Mouse (Mus musculus): ENCODE results near the gene Foxe1. TPM values are rescaled to one million over a fixed set of nuclear protein-coding genes. Genes with fewer than 3 reads are reported as not detected.

Gene Foxe1
- polyA plus RNA-seq (2012; rRNA removed): 0.28 and 0.57 TPM in 2 replicates

DNA sequence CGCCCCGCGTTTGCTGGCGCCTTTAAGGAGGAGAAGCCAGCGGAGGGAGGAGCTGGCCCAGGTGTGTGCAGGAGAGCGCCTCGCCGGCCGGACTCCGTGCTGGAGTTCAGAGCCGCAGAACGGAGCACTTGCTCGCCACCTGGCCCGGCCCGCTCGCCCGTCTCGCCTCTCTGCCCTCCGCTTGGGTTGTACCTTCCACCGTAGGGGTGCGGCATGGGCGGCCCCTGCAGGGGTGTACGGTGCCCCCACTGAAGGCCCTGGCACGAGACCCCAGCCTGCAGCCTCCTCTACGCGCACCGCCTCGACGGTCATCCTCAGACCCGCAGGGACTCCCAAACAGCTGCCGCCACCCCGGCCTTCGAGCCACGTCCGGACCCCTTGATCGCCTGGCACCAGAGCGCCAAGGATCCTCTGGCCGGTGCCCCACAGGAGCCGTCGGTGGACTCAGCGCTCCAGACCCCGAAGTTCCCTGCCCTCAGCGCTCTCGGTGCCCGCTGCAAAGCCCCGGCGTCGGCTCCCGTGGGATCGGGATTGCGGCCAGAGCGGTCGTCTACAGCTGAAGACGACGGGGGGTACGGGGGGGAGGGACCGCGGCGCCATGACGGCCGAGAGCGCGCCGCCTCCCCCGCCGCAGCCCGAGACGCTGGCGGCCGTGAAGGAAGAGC is at the start of gene Foxe1:
TSS of gene Foxe1 (plus strand) at position 14 of the 665 bp plus-strand sequence.
- no peak within 1 kb of the TSS for H3K27ac ChIP-seq (ENCODE audit: control insufficient read depth, insufficient read depth, low read length)
- WGBS: 8% methylated on average over 67 of the region's 70 CpGs
- peak within 1 kb of the TSS; percentile 35 for H3K4me3 ChIP-seq (ENCODE audit: control insufficient read depth, insufficient read depth, low read length)
- H3K4me1 ChIP-seq (replicated peaks; ENCODE audit: control insufficient read depth, insufficient read depth, low read length): peaks cover 17% of the 10 kb centered on the region
- H3K36me3 ChIP-seq (ENCODE audit: control insufficient read depth, insufficient read depth, low read length): no peaks in the 10 kb centered on the region
- peaks cover 57% of the 10 kb centered on the region for H3K27me3 ChIP-seq (ENCODE audit: control insufficient read depth, insufficient read depth, low read length)
- no peak for DNase-seq
- no peak for TF ChIP-seq POLR2A (IDR thresholded peaks at IDR 0.05; ENCODE audit: control insufficient read depth, extremely low read depth, insufficient read depth, low read length, poor library complexity)
- TF ChIP-seq CTCF (IDR thresholded peaks at IDR 0.05; ENCODE audit: borderline replicate concordance, control insufficient read depth, extremely low read depth, insufficient read depth, low read length, poor library complexity): no peak

- no peak for TF ChIP-seq CTCF (IDR thresholded peaks at IDR 0.05; ENCODE audit: borderline replicate concordance, control insufficient read depth, extremely low read depth, insufficient read depth, low read length, poor library complexity)
- TF ChIP-seq POLR2A (IDR thresholded peaks at IDR 0.05; ENCODE audit: control insufficient read depth, extremely low read depth, insufficient read depth, low read length, poor library complexity): no peak
- DNase-seq: peak; percentile 7
- Histone ChIP-seq H3K27me3 (ENCODE audit: control insufficient read depth, insufficient read depth, low read length) (peaks cover 8% of the 10 kb centered on the region; the same call in 1 of the 2 replicates), H3K36me3 (ENCODE audit: control insufficient read depth, insufficient read depth, low read length) (no peaks in the 10 kb centered on the region), H3K4me3 (ENCODE audit: control insufficient read depth, insufficient read depth, low read length) (no peak overlapping the region), H3K4me1 (replicated peaks; ENCODE audit: control insufficient read depth, insufficient read depth, low read length) (peaks cover 2% of the 10 kb centered on the region; the same call in 1 of the 2 replicates), H3K27ac (ENCODE audit: control insufficient read depth, insufficient read depth, low read length) (no peak overlapping the region)
- WGBS: 15% methylated on average over 8 of the region's 8 CpGs
These were observed 39.3 kb upstream of the Foxe1 start for GRCm38 (mm10) chr4:46304071-46304470.

- H3K4me3 ChIP-seq (ENCODE audit: control insufficient read depth, insufficient read depth, low read length): peak overlapping the region; percentile 86
- H3K27me3 ChIP-seq (ENCODE audit: control insufficient read depth, insufficient read depth, low read length): peaks cover 8% of the 10 kb centered on the region; the same call in 1 of the 2 replicates
- under 1% methylated on average over 78 of the region's 78 CpGs for WGBS
- no peak overlapping the region for H3K27ac ChIP-seq (ENCODE audit: control insufficient read depth, insufficient read depth, low read length)
- peak; percentile 78 for DNase-seq
- H3K4me1 ChIP-seq (replicated peaks; ENCODE audit: control insufficient read depth, insufficient read depth, low read length): peaks cover 2% of the 10 kb centered on the region; the same call in 1 of the 2 replicates
- 0 out of 2 replicates have a peak, but pooled peaks have one; percentile 34 for TF ChIP-seq CTCF (IDR thresholded peaks at IDR 0.05; ENCODE audit: borderline replicate concordance, control insufficient read depth, extremely low read depth, insufficient read depth, low read length, poor library complexity)
- no peak for TF ChIP-seq POLR2A (IDR thresholded peaks at IDR 0.05; ENCODE audit: control insufficient read depth, extremely low read depth, insufficient read depth, low read length, poor library complexity)
- H3K36me3 ChIP-seq (ENCODE audit: control insufficient read depth, insufficient read depth, low read length): no peaks in the 10 kb centered on the region
These were observed 38.5 kb upstream of the Foxe1 start for GRCm38 (mm10) chr4:46304757-46305384.

GRCm38 (mm10) chr4:46305436-46305835 is 38.0 kb upstream of the Foxe1 start:
- no peak for TF ChIP-seq POLR2A (IDR thresholded peaks at IDR 0.05; ENCODE audit: control insufficient read depth, extremely low read depth, insufficient read depth, low read length, poor library complexity)
- TF ChIP-seq CTCF (IDR thresholded peaks at IDR 0.05; ENCODE audit: borderline replicate concordance, control insufficient read depth, extremely low read depth, insufficient read depth, low read length, poor library complexity): no peak
- H3K4me3 ChIP-seq (ENCODE audit: control insufficient read depth, insufficient read depth, low read length): peak overlapping the region; percentile 86; the same call in 1 of the 2 replicates
- no peak overlapping the region for H3K27ac ChIP-seq (ENCODE audit: control insufficient read depth, insufficient read depth, low read length)
- peaks cover 8% of the 10 kb centered on the region; the same call in 1 of the 2 replicates for H3K27me3 ChIP-seq (ENCODE audit: control insufficient read depth, insufficient read depth, low read length)
- 33% methylated on average over 7 of the region's 7 CpGs for WGBS
- DNase-seq: no peak
- peaks cover 2% of the 10 kb centered on the region; the same call in 1 of the 2 replicates for H3K4me1 ChIP-seq (replicated peaks; ENCODE audit: control insufficient read depth, insufficient read depth, low read length)
- no peaks in the 10 kb centered on the region for H3K36me3 ChIP-seq (ENCODE audit: control insufficient read depth, insufficient read depth, low read length)

- Histone ChIP-seq H3K27me3 (ENCODE audit: control insufficient read depth, insufficient read depth, low read length) (peaks cover 8% of the 10 kb centered on the region; the same call in 1 of the 2 replicates), H3K27ac (ENCODE audit: control insufficient read depth, insufficient read depth, low read length) (no peak overlapping the region), H3K4me3 (ENCODE audit: control insufficient read depth, insufficient read depth, low read length) (no peak overlapping the region), H3K36me3 (ENCODE audit: control insufficient read depth, insufficient read depth, low read length) (no peaks in the 10 kb centered on the region), H3K4me1 (replicated peaks; ENCODE audit: control insufficient read depth, insufficient read depth, low read length) (peaks cover 2% of the 10 kb centered on the region; the same call in 1 of the 2 replicates)
- DNase-seq: no peak
- 79% methylated on average over 9 of the region's 9 CpGs for WGBS
- TF ChIP-seq POLR2A (IDR thresholded peaks at IDR 0.05; ENCODE audit: control insufficient read depth, extremely low read depth, insufficient read depth, low read length, poor library complexity): no peak
- no peak for TF ChIP-seq CTCF (IDR thresholded peaks at IDR 0.05; ENCODE audit: borderline replicate concordance, control insufficient read depth, extremely low read depth, insufficient read depth, low read length, poor library complexity)
These were observed 36.1 kb upstream of the Foxe1 start for GRCm38 (mm10) chr4:46307341-46307740.

- TF ChIP-seq CTCF (IDR thresholded peaks at IDR 0.05; ENCODE audit: borderline replicate concordance, control insufficient read depth, extremely low read depth, insufficient read depth, low read length, poor library complexity) (no peak), POLR2A (IDR thresholded peaks at IDR 0.05; ENCODE audit: control insufficient read depth, extremely low read depth, insufficient read depth, low read length, poor library complexity) (no peak)
- Histone ChIP-seq H3K27me3 (ENCODE audit: control insufficient read depth, insufficient read depth, low read length) (peaks cover 8% of the 10 kb centered on the region; the same call in 1 of the 2 replicates), H3K4me3 (ENCODE audit: control insufficient read depth, insufficient read depth, low read length) (no peak overlapping the region), H3K36me3 (ENCODE audit: control insufficient read depth, insufficient read depth, low read length) (no peaks in the 10 kb centered on the region), H3K4me1 (replicated peaks; ENCODE audit: control insufficient read depth, insufficient read depth, low read length) (peaks cover 2% of the 10 kb centered on the region; the same call in 1 of the 2 replicates), H3K27ac (ENCODE audit: control insufficient read depth, insufficient read depth, low read length) (no peak overlapping the region)
- DNase-seq: no peak
- WGBS: 70% methylated on average over 7 of the region's 7 CpGs
These were observed 35.5 kb upstream of the Foxe1 start for GRCm38 (mm10) chr4:46307869-46308268.

Data from thymus, adult 2 months (tissue).